Mouse (Mus musculus): Measurements from ENCODE around the gene Zbed3. TPM values are rescaled to one million over a fixed set of nuclear protein-coding genes. Genes with fewer than 3 reads are reported as not detected.

The Zbed3 gene
- total RNA-seq, 2 experiments from 2014 or later, result 1.1 to 7.7 TPM

Other genes with a start within 250 kb of the Zbed3 start
- gene Pde8b, start 73.3 kb upstream of the Zbed3 start, total RNA-seq (2015; ENCODE audit: low replicate concordance), result 1.5 TPM in 1 of 2 replicates, not detected in the other
- 0.26 TPM in 1 of 2 replicates, not detected in the other for gene Pde8b, start 73.3 kb upstream of the Zbed3 start, total RNA-seq (2017; ENCODE audit: low replicate concordance)
- 18.2 and 19.8 TPM in 2 replicates for gene Aggf1, start 51.7 kb downstream of the Zbed3 start, total RNA-seq (2015; ENCODE audit: low replicate concordance)
- 18.1 and 20.1 TPM in 2 replicates for gene Aggf1, start 51.7 kb downstream of the Zbed3 start, total RNA-seq (2017; ENCODE audit: low replicate concordance)
- gene Crhbp, start 121.3 kb downstream of the Zbed3 start, total RNA-seq (2015; ENCODE audit: low replicate concordance), result not detected in 2 replicates
- gene Crhbp, start 121.3 kb downstream of the Zbed3 start, total RNA-seq (2017; ENCODE audit: low replicate concordance), result not detected in 2 replicates
- gene S100z, start 155.1 kb downstream of the Zbed3 start, total RNA-seq (2015; ENCODE audit: low replicate concordance), result not detected in 2 replicates
- gene S100z, start 155.1 kb downstream of the Zbed3 start, total RNA-seq (2017; ENCODE audit: low replicate concordance), result not detected in 2 replicates
- gene F2rl1, start 201.6 kb downstream of the Zbed3 start, total RNA-seq (2015; ENCODE audit: low replicate concordance), result not detected in 2 replicates
- 0.42 TPM in 1 of 2 replicates, not detected in the other for gene F2rl1, start 201.6 kb downstream of the Zbed3 start, total RNA-seq (2017; ENCODE audit: low replicate concordance)

Data from erythroblast, adult 5-6 weeks (primary cell).